Mouse (Mus musculus): ENCODE measurements around the gene Slc16a11. TPM values are rescaled to one million over a fixed set of nuclear protein-coding genes. Genes with fewer than 3 reads are reported as not detected.

The Slc16a11 gene
- total and polyA plus RNA-seq, 3 experiments = 0.34 to 9.6 (median 0.52) TPM

- no peaks in the 10 kb centered on the region for H3K79me2 ChIP-seq (replicated peaks; ENCODE audit: control insufficient read depth, insufficient read depth, low read length)
- H3K4me3 ChIP-seq = peak overlapping the region; percentile 57
- peak overlapping the region; percentile 61 for H3K9ac ChIP-seq (ENCODE audit: low read depth, low read length)
- DNase-seq = no peak
- H3K27me3 ChIP-seq (ENCODE audit: control insufficient read depth, insufficient read depth, low read length) = 0 out of 2 replicates have a peak, but pooled peaks cover 1% of the 10 kb centered on the region
- TF ChIP-seq POLR2A (IDR thresholded peaks at IDR 0.05; ENCODE audit: insufficient read depth, low read depth, low read length) (no peak), EP300 (IDR thresholded peaks at IDR 0.05; ENCODE audit: insufficient read depth, low read depth, low read length) (no peak)
- WGBS = 12% methylated on average over 18 of the region's 18 CpGs
- H3K36me3 ChIP-seq (ENCODE audit: control insufficient read depth, insufficient read depth, low read length) = no peaks in the 10 kb centered on the region
- intact Hi-C loops (cut with DNase I) = no loop called here
- peaks cover 2% of the 10 kb centered on the region for H3K4me1 ChIP-seq (ENCODE audit: control insufficient read depth, insufficient read depth, low read length)
- peak overlapping the region; percentile 13 for H3K27ac ChIP-seq
These were observed 41.8 kb downstream of the Slc16a11 start for GRCm38 (mm10) chr11:70254337-70254736.

GRCm38 (mm10) chr11:70254931-70255531 lies 42.5 kb downstream of the Slc16a11 start, which contains the start of gene Alox12:
Gene Alox12 (minus strand): TSS chr11:70255353.
- 0 out of 2 replicates have a peak, but pooled peaks cover 1% of the 10 kb centered on the region for H3K27me3 ChIP-seq (ENCODE audit: control insufficient read depth, insufficient read depth, low read length)
- intact Hi-C loops (cut with DNase I) = loop anchor here (1.0 kb wide), 1 partner anchor 54 kb away; no protein-coding TSS in a partner anchor
- 3% methylated on average over 25 of the region's 25 CpGs for WGBS
- TF ChIP-seq CTCF (IDR thresholded peaks at IDR 0.05) (peak; percentile 79), POLR2A (IDR thresholded peaks at IDR 0.05; ENCODE audit: insufficient read depth, low read depth, low read length) (peak; percentile 53; the same call in 1 of the 2 replicates), EP300 (IDR thresholded peaks at IDR 0.05; ENCODE audit: insufficient read depth, low read depth, low read length) (peak; percentile 62; the same call in 1 of the 2 replicates)
- H3K4me3 ChIP-seq = peak within 1 kb of the TSS; percentile 57
- H3K9ac ChIP-seq (ENCODE audit: low read depth, low read length) = peak within 1 kb of the TSS; percentile 79
- peaks cover 2% of the 10 kb centered on the region for H3K4me1 ChIP-seq (ENCODE audit: control insufficient read depth, insufficient read depth, low read length)
- H3K36me3 ChIP-seq (ENCODE audit: control insufficient read depth, insufficient read depth, low read length) = no peaks in the 10 kb centered on the region
- no peaks in the 10 kb centered on the region for H3K79me2 ChIP-seq (replicated peaks; ENCODE audit: control insufficient read depth, insufficient read depth, low read length)
- peak; percentile 63 to 71 for DNase-seq
- peak within 1 kb of the TSS; percentile 15 for H3K27ac ChIP-seq

- Histone ChIP-seq H3K9ac (ENCODE audit: low read depth, low read length) (no peak overlapping the region), H3K4me1 (ENCODE audit: control insufficient read depth, insufficient read depth, low read length) (peaks cover 2% of the 10 kb centered on the region), H3K79me2 (replicated peaks; ENCODE audit: control insufficient read depth, insufficient read depth, low read length) (no peaks in the 10 kb centered on the region), H3K4me3 (no peak overlapping the region), H3K27me3 (ENCODE audit: control insufficient read depth, insufficient read depth, low read length) (0 out of 2 replicates have a peak, but pooled peaks cover 1% of the 10 kb centered on the region), H3K36me3 (ENCODE audit: control insufficient read depth, insufficient read depth, low read length) (no peaks in the 10 kb centered on the region), H3K27ac (no peak overlapping the region)
- intact Hi-C loops (cut with DNase I) = no loop called here
- TF ChIP-seq EP300 (IDR thresholded peaks at IDR 0.05; ENCODE audit: insufficient read depth, low read depth, low read length) (no peak), CTCF (IDR thresholded peaks at IDR 0.05) (no peak), POLR2A (IDR thresholded peaks at IDR 0.05; ENCODE audit: insufficient read depth, low read depth, low read length) (no peak)
- no peak for DNase-seq
- WGBS = 77% methylated on average over 4 of the region's 4 CpGs
These were observed 46.5 kb downstream of the Slc16a11 start for GRCm38 (mm10) chr11:70259035-70259434.

- H3K36me3 ChIP-seq (ENCODE audit: control insufficient read depth, insufficient read depth, low read length) = no peaks in the 10 kb centered on the region
- TF ChIP-seq CTCF (IDR thresholded peaks at IDR 0.05) (no peak), POLR2A (IDR thresholded peaks at IDR 0.05; ENCODE audit: insufficient read depth, low read depth, low read length) (no peak), EP300 (IDR thresholded peaks at IDR 0.05; ENCODE audit: insufficient read depth, low read depth, low read length) (no peak)
- H3K9ac ChIP-seq (ENCODE audit: low read depth, low read length) = no peak overlapping the region
- no peaks in the 10 kb centered on the region for H3K27me3 ChIP-seq (ENCODE audit: control insufficient read depth, insufficient read depth, low read length)
- no peak for DNase-seq
- no peaks in the 10 kb centered on the region for H3K79me2 ChIP-seq (replicated peaks; ENCODE audit: control insufficient read depth, insufficient read depth, low read length)
- H3K4me1 ChIP-seq (ENCODE audit: control insufficient read depth, insufficient read depth, low read length) = peaks cover 9% of the 10 kb centered on the region
- H3K27ac ChIP-seq = no peak overlapping the region; the same call in 1 of the 2 replicates
- WGBS = 42% methylated on average over 3 of the region's 3 CpGs
- intact Hi-C loops (cut with DNase I) = no loop called here
- no peak overlapping the region for H3K4me3 ChIP-seq
These were observed 52.7 kb downstream of the Slc16a11 start for GRCm38 (mm10) chr11:70265252-70265651.

GRCm38 (mm10) chr11:70265819-70266218 lies 53.3 kb downstream of the Slc16a11 start:
- no peak overlapping the region for H3K4me3 ChIP-seq
- H3K79me2 ChIP-seq (replicated peaks; ENCODE audit: control insufficient read depth, insufficient read depth, low read length) = no peaks in the 10 kb centered on the region
- WGBS = 55% methylated on average over 4 of the region's 4 CpGs
- H3K27ac ChIP-seq = peak overlapping the region; percentile 63
- no peak overlapping the region for H3K9ac ChIP-seq (ENCODE audit: low read depth, low read length)
- intact Hi-C loops (cut with DNase I) = no loop called here
- H3K27me3 ChIP-seq (ENCODE audit: control insufficient read depth, insufficient read depth, low read length) = no peaks in the 10 kb centered on the region
- no peak for DNase-seq
- H3K4me1 ChIP-seq (ENCODE audit: control insufficient read depth, insufficient read depth, low read length) = peaks cover 9% of the 10 kb centered on the region
- H3K36me3 ChIP-seq (ENCODE audit: control insufficient read depth, insufficient read depth, low read length) = no peaks in the 10 kb centered on the region
- TF ChIP-seq CTCF (IDR thresholded peaks at IDR 0.05) = no peak
- no peak for TF ChIP-seq EP300 (IDR thresholded peaks at IDR 0.05; ENCODE audit: insufficient read depth, low read depth, low read length)
- TF ChIP-seq POLR2A (IDR thresholded peaks at IDR 0.05; ENCODE audit: insufficient read depth, low read depth, low read length) = no peak

Small RNA genes within 50 kb of the gene (microRNA-seq; reads per million reads assigned to microRNA genes)
- gene Mir195a (1,583 to 3,585 reads per million in 2 experiments), gene Mir497 (0 reads per million in 2 experiments), gene Mir497b (0 reads per million in 2 experiments)

Other genes with a start within 250 kb of the Slc16a11 start
- gene Cldn7, start 248.0 kb upstream of the Slc16a11 start, total RNA-seq (2021) = not detected
- gene Cldn7, start 248.0 kb upstream of the Slc16a11 start, polyA plus RNA-seq (2012; rRNA removed) = 0.50 and 3.5 TPM in 2 replicates
- gene Ctdnep1, start 231.6 kb upstream of the Slc16a11 start, total RNA-seq (2021) = 100 to 1,000 TPM; 143 to 144 TPM
- gene Ctdnep1, start 231.6 kb upstream of the Slc16a11 start, polyA plus RNA-seq (2012; rRNA removed) = 138 and 190 TPM in 2 replicates
- gene Elp5, start 230.2 kb upstream of the Slc16a11 start, total RNA-seq (2021) = 10 to 100 TPM; 39.0 to 42.2 TPM
- 61.6 and 78.5 TPM in 2 replicates for gene Elp5, start 230.2 kb upstream of the Slc16a11 start, polyA plus RNA-seq (2012; rRNA removed)
- gene Gabarap, start 221.6 kb upstream of the Slc16a11 start, total RNA-seq (2021) = 100 to 1,000 TPM; 284 to 340 TPM
- gene Gabarap, start 221.6 kb upstream of the Slc16a11 start, polyA plus RNA-seq (2012; rRNA removed) = 469 and 750 TPM in 2 replicates
- gene Phf23, start 217.0 kb upstream of the Slc16a11 start, total RNA-seq (2021) = 10 to 100 TPM; 18.1 to 22.8 TPM
- gene Phf23, start 217.0 kb upstream of the Slc16a11 start, polyA plus RNA-seq (2012; rRNA removed) = 11.5 and 17.6 TPM in 2 replicates
- 1 to 10 TPM; 4.1 to 4.9 TPM for gene Dvl2, start 212.2 kb upstream of the Slc16a11 start, total RNA-seq (2021)
- gene Dvl2, start 212.2 kb upstream of the Slc16a11 start, polyA plus RNA-seq (2012; rRNA removed) = 6.1 and 7.4 TPM in 2 replicates
- 1,000 to 10,000 TPM; 1,139 to 1,355 TPM for gene Acadvl, start 197.3 kb upstream of the Slc16a11 start, total RNA-seq (2021)
- gene Acadvl, start 197.3 kb upstream of the Slc16a11 start, polyA plus RNA-seq (2012; rRNA removed) = 701 and 889 TPM in 2 replicates
- gene Dlg4, start 195.8 kb upstream of the Slc16a11 start, total RNA-seq (2021) = 1 to 10 TPM; 5.2 to 5.7 TPM
- gene Dlg4, start 195.8 kb upstream of the Slc16a11 start, polyA plus RNA-seq (2012; rRNA removed) = 6.9 and 9.8 TPM in 2 replicates
- gene Asgr1, start 158.7 kb upstream of the Slc16a11 start, total RNA-seq (2021) = not detected
- gene Asgr1, start 158.7 kb upstream of the Slc16a11 start, polyA plus RNA-seq (2012; rRNA removed) = 0.50 TPM in 1 of 2 replicates, not detected in the other
- under 1 TPM in 1 of 2 experiments, not detected in 1; 0.16 TPM for gene Asgr2, start 120.1 kb upstream of the Slc16a11 start, total RNA-seq (2021)
- 0.31 and 0.56 TPM in 2 replicates for gene Asgr2, start 120.1 kb upstream of the Slc16a11 start, polyA plus RNA-seq (2012; rRNA removed)
- 1 to 10 TPM; 5.6 to 6.7 TPM for gene Mgl2, start 82.4 kb upstream of the Slc16a11 start, total RNA-seq (2021)
- gene Mgl2, start 82.4 kb upstream of the Slc16a11 start, polyA plus RNA-seq (2012; rRNA removed) = 7.4 and 9.7 TPM in 2 replicates
- 1 to 10 TPM; 1.7 to 3.2 TPM for gene Clec10a, start 56.6 kb upstream of the Slc16a11 start, total RNA-seq (2021)
- 2.8 and 3.8 TPM in 2 replicates for gene Clec10a, start 56.6 kb upstream of the Slc16a11 start, polyA plus RNA-seq (2012; rRNA removed)
- 1 to 10 TPM; 2.2 to 2.8 TPM for gene Slc16a13, start 8.3 kb downstream of the Slc16a11 start, total RNA-seq (2021)
- gene Slc16a13, start 8.3 kb downstream of the Slc16a11 start, polyA plus RNA-seq (2012; rRNA removed) = 4.0 and 7.4 TPM in 2 replicates
- 10 to 100 TPM in 1 of 2 experiments, 1 to 10 TPM in 1; 9.1 to 13.7 TPM for gene Bcl6b, start 17.0 kb downstream of the Slc16a11 start, total RNA-seq (2021)
- gene Bcl6b, start 17.0 kb downstream of the Slc16a11 start, polyA plus RNA-seq (2012; rRNA removed) = 18.9 and 21.0 TPM in 2 replicates
- 10 to 100 TPM; 30.7 to 34.5 TPM for gene 0610010K14Rik, start 25.2 kb downstream of the Slc16a11 start, total RNA-seq (2021)
- gene 0610010K14Rik, start 25.2 kb downstream of the Slc16a11 start, polyA plus RNA-seq (2012; rRNA removed) = 38.9 and 48.1 TPM in 2 replicates
- gene Gm21988, start 27.1 kb downstream of the Slc16a11 start, total RNA-seq (2021) = 1 to 10 TPM; 2.0 to 3.4 TPM
- 5.0 and 5.5 TPM in 2 replicates for gene Gm21988, start 27.1 kb downstream of the Slc16a11 start, polyA plus RNA-seq (2012; rRNA removed)
- gene Rnasek, start 27.1 kb downstream of the Slc16a11 start, total RNA-seq (2021) = 100 to 1,000 TPM in 1 of 2 experiments, 10 to 100 TPM in 1; 95.4 to 103 TPM
- 130 and 166 TPM in 2 replicates for gene Rnasek, start 27.1 kb downstream of the Slc16a11 start, polyA plus RNA-seq (2012; rRNA removed)
- 1 to 10 TPM; 2.8 to 6.0 TPM for gene Alox12, start 42.6 kb downstream of the Slc16a11 start, total RNA-seq (2021)
- 6.2 and 7.2 TPM in 2 replicates for gene Alox12, start 42.6 kb downstream of the Slc16a11 start, polyA plus RNA-seq (2012; rRNA removed)
- gene Alox12e, start 109.9 kb downstream of the Slc16a11 start, total RNA-seq (2021) = under 1 TPM in 1 of 2 experiments, not detected in 1; 0.16 TPM
- 0.10 TPM in 1 of 2 replicates, not detected in the other for gene Alox12e, start 109.9 kb downstream of the Slc16a11 start, polyA plus RNA-seq (2012; rRNA removed)
- 10 to 100 TPM in 1 of 2 experiments, 1 to 10 TPM in 1; 5.5 to 13.7 TPM for gene Alox15, start 139.3 kb downstream of the Slc16a11 start, total RNA-seq (2021)
- gene Alox15, start 139.3 kb downstream of the Slc16a11 start, polyA plus RNA-seq (2012; rRNA removed) = 1.5 and 2.9 TPM in 2 replicates
- gene Pelp1, start 197.3 kb downstream of the Slc16a11 start, total RNA-seq (2021) = 10 to 100 TPM; 17.0 to 20.7 TPM
- gene Pelp1, start 197.3 kb downstream of the Slc16a11 start, polyA plus RNA-seq (2012; rRNA removed) = 12.4 and 13.0 TPM in 2 replicates
- 10 to 100 TPM; 10.2 to 10.8 TPM for gene Arrb2, start 219.9 kb downstream of the Slc16a11 start, total RNA-seq (2021)
- 23.6 and 27.6 TPM in 2 replicates for gene Arrb2, start 219.9 kb downstream of the Slc16a11 start, polyA plus RNA-seq (2012; rRNA removed)
- 1 to 10 TPM; 6.6 to 6.7 TPM for gene Med11, start 239.2 kb downstream of the Slc16a11 start, total RNA-seq (2021)
- gene Med11, start 239.2 kb downstream of the Slc16a11 start, polyA plus RNA-seq (2012; rRNA removed) = 7.8 and 9.7 TPM in 2 replicates
- 1 to 10 TPM; 1.3 to 2.9 TPM for gene Zmynd15, start 246.7 kb downstream of the Slc16a11 start, total RNA-seq (2021)
- 3.2 and 3.8 TPM in 2 replicates for gene Zmynd15, start 246.7 kb downstream of the Slc16a11 start, polyA plus RNA-seq (2012; rRNA removed)
- gene Cxcl16, start 247.2 kb downstream of the Slc16a11 start, total RNA-seq (2021) = 1 to 10 TPM; 7.9 to 8.8 TPM
- 17.6 and 20.6 TPM in 2 replicates for gene Cxcl16, start 247.2 kb downstream of the Slc16a11 start, polyA plus RNA-seq (2012; rRNA removed)

All from heart, adult 2 months (tissue).